Mouse (Mus musculus) G1E (cell line): ENCODE measurements at regions not wholly inside any gene's neighbourhood (a gene's known extent, or its start where the extent isn't known, plus 50 kb on each side); places are given as distances from the start of the nearest gene placed in this dataset.
A peak's percentile ranks its signal among the peaks of the same experiment; 100 is the strongest.

Experiments used
- ATAC-seq: 2 replicates; pipeline ENCODE4 v1.8.0; 2016; ENCODE audit warnings: mild to moderate bottlenecking; ENCODE audit not compliant: insufficient number of reproducible peaks, poor library complexity, low FRiP score, severe bottlenecking; ENCODE audit errors: extremely low read depth
- DNase-seq: peaks from one replicate; pipeline ENCODE4 v3.0.0; 2012; ENCODE audit warnings: low spot score
- H3K27me3 ChIP-seq: 2 replicates; pipeline ENCODE4 v1.6.1; 2012; ENCODE audit warnings: mild to moderate bottlenecking, low read length, inconsistent platforms; ENCODE audit not compliant: insufficient read depth
- H3K36me3 ChIP-seq: replicated peaks from 2 replicates; pipeline ENCODE3; 2012; ENCODE audit warnings: mild to moderate bottlenecking, inconsistent platforms
- H3K4me1 ChIP-seq: 2 replicates; pipeline ENCODE4 v1.6.1; 2012; ENCODE audit warnings: low read depth, low read length, inconsistent platforms, mixed read lengths; ENCODE audit not compliant: insufficient read depth
- H3K4me3 ChIP-seq: 2 replicates; pipeline ENCODE4 v1.5.1; 2012; ENCODE audit warnings: low read depth, mild to moderate bottlenecking, inconsistent platforms, low read length, moderate library complexity, mixed read lengths
- H3K9me3 ChIP-seq: replicated peaks from 2 replicates; pipeline ENCODE4 v1.6.1; 2012; ENCODE audit warnings: inconsistent platforms
- CTCF ChIP-seq: IDR thresholded peaks from 2 replicates; pipeline ENCODE4 v1.5.1; 2012; ENCODE audit warnings: low read depth, low read length, inconsistent platforms, mixed read lengths
- GATA1 ChIP-seq: IDR thresholded peaks from 2 replicates; pipeline ENCODE4 v1.6.1; 2012; ENCODE audit warnings: borderline replicate concordance, low read length, inconsistent platforms, mixed read lengths
- GATA2 ChIP-seq: IDR thresholded peaks from 2 replicates; pipeline ENCODE4 v1.6.1; 2012; ENCODE audit warnings: low read depth, low read length, inconsistent platforms, borderline replicate concordance
- POLR2AphosphoS5 ChIP-seq: IDR thresholded peaks from 2 replicates; pipeline ENCODE4 v1.6.1; 2012; ENCODE audit warnings: low read depth, low read length, inconsistent platforms; ENCODE audit not compliant: insufficient replicate concordance
- TAL1 ChIP-seq: conservative IDR thresholded peaks from 2 replicates; pipeline ENCODE4 v1.6.1; 2012; ENCODE audit warnings: low read depth, low read length, inconsistent platforms, mixed read lengths

DNA sequence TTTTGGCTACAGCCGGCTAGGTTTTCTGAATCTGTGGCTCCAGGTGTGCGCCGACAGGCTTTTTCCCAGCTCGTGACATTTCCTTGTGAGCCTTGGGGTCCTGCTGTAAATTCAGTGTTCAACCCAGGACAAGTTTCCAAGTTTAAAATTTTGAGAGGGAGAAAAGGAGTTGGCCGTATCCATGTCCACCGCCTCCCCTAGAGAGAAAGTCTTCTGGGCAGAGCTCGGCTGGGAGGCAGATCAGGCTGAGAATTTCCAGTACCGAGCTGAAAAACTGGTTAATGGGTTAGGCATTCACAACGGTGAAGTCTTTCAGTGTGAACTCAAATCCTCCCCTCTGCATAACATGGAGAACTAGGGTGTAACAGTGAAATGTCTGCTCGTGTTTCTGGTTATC, 70.4 kb upstream of the Ppara start:
- ATAC-seq = no peak
- H3K4me1 ChIP-seq = peaks cover 11% of the 10 kb centered on the region; the same call in 1 of the 2 replicates
- H3K36me3 ChIP-seq = peaks cover 13% of the 10 kb centered on the region
- DNase-seq = no peak
- H3K27me3 ChIP-seq = peaks cover 6% of the 10 kb centered on the region; the same call in 1 of the 2 replicates
- no peaks in the 10 kb centered on the region for H3K9me3 ChIP-seq
- H3K4me3 ChIP-seq = no peak overlapping the region
- no peak for TF ChIP-seq TAL1
- no peak for TF ChIP-seq POLR2AphosphoS5
- no peak for TF ChIP-seq GATA1
- TF ChIP-seq GATA2 = no peak
- no peak for TF ChIP-seq CTCF

DNA sequence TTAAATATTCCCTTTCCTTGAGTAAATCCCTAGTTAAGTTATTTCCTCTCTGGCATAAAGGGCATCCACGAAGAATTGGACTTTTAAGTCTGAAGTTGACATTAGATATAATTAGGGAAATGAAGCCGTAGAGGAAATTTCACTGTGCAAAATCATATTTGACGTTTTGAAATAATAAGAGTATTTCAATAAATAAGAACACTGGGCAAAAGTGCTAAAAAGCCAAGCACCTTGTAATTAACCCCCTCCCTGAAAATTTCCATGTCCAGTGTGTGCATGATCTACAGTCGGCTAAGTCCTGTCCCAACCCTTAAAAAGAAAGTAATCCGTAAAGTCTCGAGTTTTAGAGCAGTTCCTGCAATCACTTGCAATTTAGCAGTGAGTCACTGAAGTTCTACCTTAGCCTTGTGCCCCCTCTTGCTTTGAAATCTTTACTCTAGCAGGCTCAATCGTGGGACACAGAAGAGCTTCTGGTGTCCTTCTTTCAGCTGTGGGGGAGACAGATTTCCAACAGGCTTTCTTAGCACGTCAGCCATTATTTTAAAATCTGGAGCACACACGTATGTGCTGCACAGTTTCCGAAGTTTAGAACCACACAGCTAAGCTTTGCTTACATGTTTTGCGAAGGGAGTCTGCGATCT, 69.5 kb upstream of the Ppara start:
- Histone ChIP-seq H3K9me3 (peaks cover 8% of the 10 kb centered on the region), H3K4me1 (peaks cover 11% of the 10 kb centered on the region; the same call in 1 of the 2 replicates), H3K4me3 (no peak overlapping the region), H3K36me3 (peaks cover 20% of the 10 kb centered on the region), H3K27me3 (peaks cover 6% of the 10 kb centered on the region; the same call in 1 of the 2 replicates)
- DNase-seq (no peak), ATAC-seq (no peak)
- TF ChIP-seq CTCF = no peak
- no peak for TF ChIP-seq POLR2AphosphoS5
- no peak for TF ChIP-seq TAL1
- no peak for TF ChIP-seq GATA1
- TF ChIP-seq GATA2 = no peak

DNA sequence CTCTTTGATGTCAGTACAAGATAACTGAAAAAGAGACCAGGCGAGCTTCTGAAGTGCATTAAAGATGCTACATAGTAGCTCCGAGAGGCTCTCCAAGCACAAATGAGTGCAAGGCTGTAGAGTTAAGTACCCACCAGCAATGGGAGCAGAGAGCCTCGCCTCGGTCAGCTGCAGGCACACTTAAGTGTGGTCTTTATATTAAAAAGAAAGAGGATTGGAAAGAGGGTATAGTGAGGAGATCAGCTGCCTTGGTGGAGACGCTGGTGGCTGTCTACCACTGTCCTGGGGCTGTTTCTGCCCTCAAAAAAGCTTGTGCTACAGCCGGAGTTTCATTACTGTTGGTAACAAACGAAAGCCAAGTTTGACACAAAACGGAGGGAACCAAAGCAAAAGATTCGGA, 68.3 kb upstream of the Ppara start:
- Histone ChIP-seq H3K4me3 (no peak overlapping the region; the same call in 1 of the 2 replicates), H3K9me3 (peaks cover 19% of the 10 kb centered on the region), H3K27me3 (no peaks in the 10 kb centered on the region; the same call in 1 of the 2 replicates), H3K36me3 (peaks cover 11% of the 10 kb centered on the region), H3K4me1 (peaks cover 11% of the 10 kb centered on the region; the same call in 1 of the 2 replicates)
- DNase-seq (no peak), ATAC-seq (no peak)
- no peak for TF ChIP-seq TAL1
- TF ChIP-seq GATA1 = no peak
- no peak for TF ChIP-seq GATA2
- TF ChIP-seq POLR2AphosphoS5 = no peak
- TF ChIP-seq CTCF = no peak

DNA sequence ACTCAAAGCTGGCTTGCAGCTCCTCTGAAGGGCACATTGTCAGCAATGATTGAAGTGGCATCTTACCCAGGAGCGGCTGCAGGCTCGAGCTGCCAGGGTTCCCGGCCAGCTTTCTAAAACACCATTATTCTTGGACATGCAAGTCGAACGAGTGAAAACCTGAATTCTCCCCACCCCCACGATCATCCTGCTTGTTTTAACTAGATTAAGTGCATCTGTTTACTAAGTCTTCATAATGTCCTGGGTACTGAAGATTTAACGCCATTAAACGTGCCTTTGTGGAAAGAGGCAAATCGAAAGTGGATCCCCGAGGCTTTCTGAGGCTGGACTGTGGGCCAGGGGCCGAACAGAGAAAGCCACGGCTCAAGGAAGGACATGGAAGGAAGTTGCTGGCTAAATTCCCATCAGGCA, 67.4 kb upstream of the Ppara start:
- Histone ChIP-seq H3K36me3 (peaks cover 13% of the 10 kb centered on the region), H3K27me3 (peaks cover 4% of the 10 kb centered on the region; the same call in 1 of the 2 replicates), H3K4me1 (peaks cover 11% of the 10 kb centered on the region; the same call in 1 of the 2 replicates), H3K4me3 (peak overlapping the region; percentile 55; the same call in 1 of the 2 replicates), H3K9me3 (peaks cover 24% of the 10 kb centered on the region)
- DNase-seq (no peak), ATAC-seq (no peak)
- TF ChIP-seq GATA1 = no peak
- TF ChIP-seq POLR2AphosphoS5 = no peak
- no peak for TF ChIP-seq CTCF
- TF ChIP-seq GATA2 = no peak

DNA sequence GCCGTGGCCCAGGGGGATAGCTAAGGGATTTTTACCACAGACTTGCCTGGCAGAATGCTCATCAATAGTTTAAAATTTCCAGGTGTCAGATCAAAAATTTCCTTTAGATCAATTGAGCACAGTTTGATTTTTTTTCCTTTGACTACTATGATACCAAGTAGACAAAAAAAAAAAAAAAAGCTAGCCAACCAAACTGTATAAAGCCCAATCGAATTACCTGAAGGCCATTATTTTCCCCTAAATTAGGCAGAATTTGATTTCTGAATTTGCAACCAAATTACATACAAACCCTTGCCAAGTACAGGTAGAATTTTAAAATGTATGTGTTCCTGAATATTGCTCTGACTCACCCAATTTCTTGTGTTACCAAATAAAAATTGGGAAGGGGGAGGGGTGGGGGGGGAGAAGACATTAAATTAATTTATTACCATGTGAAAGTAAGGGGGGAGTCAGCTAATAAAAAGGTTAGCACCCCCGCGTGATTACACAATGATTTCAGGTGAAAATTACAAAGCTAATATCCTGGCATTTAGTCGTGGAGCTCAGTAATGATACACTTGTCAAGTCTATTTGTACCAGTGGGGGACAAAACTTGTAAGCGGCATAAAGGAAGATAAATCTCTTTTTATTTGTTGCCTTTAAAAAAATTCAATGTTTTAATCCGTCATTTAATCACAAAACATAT, 66.7 kb upstream of the Ppara start:
- H3K4me3 ChIP-seq = no peak overlapping the region
- peaks cover 13% of the 10 kb centered on the region for H3K36me3 ChIP-seq
- peaks cover 11% of the 10 kb centered on the region; the same call in 1 of the 2 replicates for H3K4me1 ChIP-seq
- peaks cover 4% of the 10 kb centered on the region; the same call in 1 of the 2 replicates for H3K27me3 ChIP-seq
- DNase-seq (no peak), ATAC-seq (no peak)
- TF ChIP-seq GATA2 (no peak), GATA1 (no peak), TAL1 (no peak), CTCF (no peak), POLR2AphosphoS5 (no peak)
- H3K9me3 ChIP-seq = peaks cover 24% of the 10 kb centered on the region

DNA sequence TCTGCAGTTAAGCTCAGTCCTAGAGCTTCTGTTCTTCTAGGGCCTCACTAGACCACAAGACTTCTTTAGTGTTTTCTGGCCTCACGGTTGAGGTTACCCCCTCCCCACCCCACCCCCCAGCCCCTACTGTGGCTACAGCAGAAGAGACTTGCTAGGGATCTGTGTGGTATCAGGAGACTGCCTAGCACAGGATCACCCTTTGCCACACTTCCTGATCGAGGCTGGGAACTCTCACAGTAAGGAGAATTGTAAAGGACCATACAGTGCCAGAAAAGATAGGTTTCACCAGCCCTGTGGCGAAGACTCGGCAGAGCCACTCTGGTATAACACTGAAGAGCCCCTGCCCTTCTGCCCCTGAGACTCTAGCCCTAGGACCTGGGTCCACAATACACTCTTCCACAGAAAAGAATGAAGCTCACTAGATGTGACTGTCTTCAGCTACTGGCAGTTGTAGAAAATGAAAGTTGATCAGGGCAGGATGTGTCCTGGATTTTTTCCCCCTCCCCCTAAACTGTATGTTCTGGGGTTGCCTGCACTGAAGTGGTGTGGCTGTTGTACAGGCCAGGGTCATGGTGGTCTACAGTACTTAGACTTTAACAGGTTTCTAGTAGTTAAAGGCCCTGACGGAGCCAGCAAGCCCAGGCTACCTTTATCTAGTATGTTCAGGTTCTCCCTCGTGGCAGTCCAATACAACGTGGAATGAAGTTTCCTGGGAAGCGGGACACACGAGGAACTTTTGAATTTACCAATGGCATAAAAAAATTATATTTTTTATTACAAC, 65.7 kb upstream of the Ppara start:
- H3K4me3 ChIP-seq = no peak overlapping the region
- DNase-seq (no peak), ATAC-seq (no peak)
- TF ChIP-seq CTCF (no peak), GATA2 (no peak), POLR2AphosphoS5 (no peak), GATA1 (no peak), TAL1 (no peak)
- H3K27me3 ChIP-seq = peaks cover 5% of the 10 kb centered on the region; the same call in 1 of the 2 replicates
- peaks cover 11% of the 10 kb centered on the region; the same call in 1 of the 2 replicates for H3K4me1 ChIP-seq
- H3K36me3 ChIP-seq = peaks cover 14% of the 10 kb centered on the region
- peaks cover 24% of the 10 kb centered on the region for H3K9me3 ChIP-seq
